In the genomic region with DNA sequence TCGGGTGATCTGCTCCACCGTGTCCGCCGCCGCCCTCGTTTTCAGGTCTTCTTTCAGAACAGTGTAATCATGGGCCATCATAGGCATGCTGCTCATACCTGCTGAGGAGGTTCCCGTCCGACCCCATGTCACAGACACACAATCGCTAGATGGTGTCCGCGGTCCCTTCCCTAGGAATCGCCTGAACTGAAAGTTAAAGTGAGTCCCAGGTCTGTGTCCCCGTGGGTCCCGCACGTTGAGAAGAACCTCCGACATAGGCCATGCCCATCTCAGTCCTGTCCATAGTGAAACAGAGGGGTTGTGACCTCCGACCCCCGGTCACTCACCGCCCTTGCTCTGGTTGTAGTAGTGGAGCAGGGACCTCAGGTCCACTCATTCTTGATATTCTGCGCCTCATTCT, we compare ENCODE assay signal across 17 mouse cellular contexts. TPM values are rescaled to one million over a fixed set of nuclear protein-coding genes. Genes with fewer than 3 reads are reported as not detected.
DNase-seq lines count a peak whose midpoint lies in the region; ATAC-seq and TF ChIP-seq lines count a peak whose summit lies in the region.
"Had no signal": no experiment of that assay in that cellular context is flagged by ENCODE, and none has a peak within 500 bp of the region (broad histone marks: within the 10 kb centered on the region; RNA-seq: fewer than 3 reads in every experiment).

No protein-coding gene starts in this region.

- intact Hi-C loops in heart, postnatal 25 days (cut with DNase I) = no loop called here

- H3K4me2 ChIP-seq in heart, postnatal 0 days (ENCODE audit: low read depth, low read length) = peak overlapping the region; percentile 3; the same call in 1 of the 2 replicates
- 0 out of 2 replicates have a peak overlapping the region, but pooled peaks have one; percentile 17 for H3K4me2 ChIP-seq in midbrain, embryonic 14.5 days (ENCODE audit: low read length)
- H3K4me2 ChIP-seq in kidney, embryonic 14.5 days (replicated peaks; ENCODE audit: low read depth, low read length) = no peak overlapping the region
- H3K4me2 ChIP-seq: embryonic facial prominence, embryonic 15.5 days; intestine, embryonic 15.5 days had no signal

- DNase-seq in heart, postnatal 0 days (ENCODE audit: low spot score) = no peak
- no peak for DNase-seq in heart, postnatal 25 days (ENCODE audit: low spot score)
- peak; percentile 1 for DNase-seq in NIH3T3 (ENCODE audit: low read depth)
- no peak for DNase-seq in hindbrain, embryonic 10.5 days (ENCODE audit: low spot score)
- no peak for DNase-seq in midbrain, embryonic 14.5 days
- DNase-seq in spleen, adult 12 weeks (ENCODE audit: low spot score) = no peak
- no peak for DNase-seq in spleen, postnatal 10 days (ENCODE audit: low spot score in 2 of 2)
- DNase-seq: adrenal gland, postnatal 14 days; cerebellum, postnatal 25 days; gastrocnemius, postnatal 25 days; kidney, postnatal 25 days; liver had no signal

- no peak for TF ChIP-seq EP300 in heart, postnatal 0 days (IDR thresholded peaks at IDR 0.05; ENCODE audit: low read depth)

- H3K36me3 ChIP-seq in heart, postnatal 0 days (replicated peaks; ENCODE audit: control insufficient read depth, insufficient read depth, low read length) = no peaks in the 10 kb centered on the region
- no peaks in the 10 kb centered on the region for H3K36me3 ChIP-seq in hindbrain, embryonic 10.5 days
- no peaks in the 10 kb centered on the region for H3K36me3 ChIP-seq in midbrain, embryonic 14.5 days (ENCODE audit: control insufficient read depth, insufficient read depth, low read length)
- no peaks in the 10 kb centered on the region for H3K36me3 ChIP-seq in kidney, embryonic 14.5 days (ENCODE audit: control insufficient read depth, insufficient read depth, low read length)
- H3K36me3 ChIP-seq: embryonic facial prominence, embryonic 15.5 days; intestine, embryonic 15.5 days had no signal

- H3K9ac ChIP-seq in heart, postnatal 0 days (replicated peaks; ENCODE audit: low read depth, low read length) = no peak overlapping the region
- no peak overlapping the region for H3K9ac ChIP-seq in midbrain, embryonic 14.5 days (replicated peaks; ENCODE audit: low read length)
- H3K9ac ChIP-seq in kidney, embryonic 14.5 days (ENCODE audit: low read depth, low read length) = no peak overlapping the region
- H3K9ac ChIP-seq: embryonic facial prominence, embryonic 15.5 days; intestine, embryonic 15.5 days had no signal

- ATAC-seq in heart, postnatal 0 days (ENCODE audit: insufficient read depth, low read depth) = no peak
- ATAC-seq in midbrain, embryonic 14.5 days (ENCODE audit: low FRiP score, low TSS enrichment) = no peak
- no peak for ATAC-seq in kidney, embryonic 14.5 days (ENCODE audit: low FRiP score, low TSS enrichment)
- ATAC-seq: forebrain, embryonic 16.5 days; intestine, embryonic 15.5 days; lung, postnatal 0 days had no signal

- WGBS in heart, postnatal 0 days = 5% methylated on average over 20 of the region's 20 CpGs
- 2% methylated on average over 20 of the region's 20 CpGs for WGBS in hindbrain, embryonic 10.5 days
- 3% methylated on average over 20 of the region's 20 CpGs for WGBS in midbrain, embryonic 14.5 days
- 3% methylated on average over 20 of the region's 20 CpGs for WGBS in kidney, embryonic 14.5 days

- H3K9me3 ChIP-seq in heart, postnatal 0 days (replicated peaks; ENCODE audit: control insufficient read depth, low read length) = no peaks in the 10 kb centered on the region
- no peaks in the 10 kb centered on the region for H3K9me3 ChIP-seq in hindbrain, embryonic 10.5 days
- no peaks in the 10 kb centered on the region for H3K9me3 ChIP-seq in midbrain, embryonic 14.5 days (ENCODE audit: control insufficient read depth, low read length)
- no peaks in the 10 kb centered on the region for H3K9me3 ChIP-seq in kidney, embryonic 14.5 days (ENCODE audit: control insufficient read depth, low read length)
- H3K9me3 ChIP-seq: embryonic facial prominence, embryonic 15.5 days; intestine, embryonic 15.5 days had no signal

- peaks cover 51% of the 10 kb centered on the region for H3K27me3 ChIP-seq in heart, postnatal 0 days (ENCODE audit: control insufficient read depth, insufficient read depth, low read length)
- peaks cover 96% of the 10 kb centered on the region for H3K27me3 ChIP-seq in hindbrain, embryonic 10.5 days (ENCODE audit: insufficient read depth, poor library complexity, severe bottlenecking)
- peaks cover 36% of the 10 kb centered on the region for H3K27me3 ChIP-seq in midbrain, embryonic 14.5 days (ENCODE audit: control insufficient read depth, insufficient read depth, low read length)
- H3K27me3 ChIP-seq in kidney, embryonic 14.5 days (ENCODE audit: control insufficient read depth, insufficient read depth, low read length) = peaks cover 71% of the 10 kb centered on the region

- H3K4me3 ChIP-seq in heart, postnatal 0 days (ENCODE audit: low read depth, low read length) = peak overlapping the region; percentile 25; the same call in 1 of the 2 replicates
- peak overlapping the region; percentile 29 for H3K4me3 ChIP-seq in hindbrain, embryonic 10.5 days
- no peak overlapping the region for H3K4me3 ChIP-seq in midbrain, embryonic 14.5 days (replicated peaks; ENCODE audit: low read depth, low read length)
- no peak overlapping the region for H3K4me3 ChIP-seq in kidney, embryonic 14.5 days (ENCODE audit: low read length)
- H3K4me3 ChIP-seq: embryonic facial prominence, embryonic 15.5 days; intestine, embryonic 15.5 days had no signal

- no peaks in the 10 kb centered on the region for H3K4me1 ChIP-seq in heart, postnatal 0 days (ENCODE audit: control insufficient read depth, insufficient read depth)
- H3K4me1 ChIP-seq in hindbrain, embryonic 10.5 days (replicated peaks) = peaks cover 9% of the 10 kb centered on the region
- no peaks in the 10 kb centered on the region for H3K4me1 ChIP-seq in midbrain, embryonic 14.5 days (ENCODE audit: control insufficient read depth, insufficient read depth, low read length)
- H3K4me1 ChIP-seq in kidney, embryonic 14.5 days (ENCODE audit: control insufficient read depth, insufficient read depth, low read length) = no peaks in the 10 kb centered on the region
- H3K4me1 ChIP-seq: intestine, embryonic 15.5 days had no signal

- no peak for TF ChIP-seq CTCF in heart, postnatal 0 days (IDR thresholded peaks at IDR 0.05; ENCODE audit: low read depth)

- H3K27ac ChIP-seq in heart, postnatal 0 days (ENCODE audit: low read depth) = no peak overlapping the region
- H3K27ac ChIP-seq in hindbrain, embryonic 10.5 days = no peak overlapping the region
- no peak overlapping the region for H3K27ac ChIP-seq in midbrain, embryonic 14.5 days (replicated peaks; ENCODE audit: low read depth, low read length)
- H3K27ac ChIP-seq in kidney, embryonic 14.5 days (ENCODE audit: low read depth, low read length) = no peak overlapping the region
- H3K27ac ChIP-seq: embryonic facial prominence, embryonic 15.5 days; intestine, embryonic 15.5 days had no signal

RNA-seq across cellular contexts. Expression of a gene that starts 25.5 kb away (rescaled TPM):
- total RNA-seq in heart, postnatal 0 days (2014; rRNA removed; ENCODE audit: low replicate concordance) = not detected in 2 replicates
- polyA plus RNA-seq in heart, postnatal 0 days (2015; fragmentation: Nextera tagmentation; extraction: Ambion mirVana) = not detected in 2 replicates
- total RNA-seq in heart, postnatal 25 days (2021) = not detected
- not detected in 2 replicates for polyA plus RNA-seq in hindbrain, embryonic 10.5 days (2016; fragmentation: Nextera tagmentation; extraction: Ambion mirVana)
- polyA plus RNA-seq in midbrain, embryonic 14.5 days (2014; fragmentation: Nextera tagmentation; extraction: Ambion mirVana) = not detected in 2 replicates
- polyA plus RNA-seq in kidney, embryonic 14.5 days (2014; fragmentation: Nextera tagmentation; extraction: Ambion mirVana) = not detected in 2 replicates
- total RNA-seq: gastrocnemius, postnatal 25 days had no signal
- polyA plus RNA-seq: embryonic facial prominence, embryonic 15.5 days; forebrain, embryonic 16.5 days had no signal

RNA-seq across cellular contexts. Expression of a gene that starts 42.3 kb away (rescaled TPM):
- 5.5 and 28.3 TPM in 2 replicates for total RNA-seq in heart, postnatal 0 days (2014; rRNA removed; ENCODE audit: low replicate concordance)
- polyA plus RNA-seq in heart, postnatal 0 days (2015; fragmentation: Nextera tagmentation; extraction: Ambion mirVana) = 89.0 and 97.8 TPM in 2 replicates
- total RNA-seq in heart, postnatal 25 days (2021) = 10 to 100 TPM; 35.9 to 36.8 TPM
- 98.6 and 110 TPM in 2 replicates for polyA plus RNA-seq in hindbrain, embryonic 10.5 days (2016; fragmentation: Nextera tagmentation; extraction: Ambion mirVana)
- 136 and 164 TPM in 2 replicates for polyA plus RNA-seq in midbrain, embryonic 14.5 days (2014; fragmentation: Nextera tagmentation; extraction: Ambion mirVana)
- polyA plus RNA-seq in kidney, embryonic 14.5 days (2014; fragmentation: Nextera tagmentation; extraction: Ambion mirVana) = 120 and 163 TPM in 2 replicates

RNA-seq across cellular contexts. Expression of a gene that starts 47.2 kb away (rescaled TPM):
- total RNA-seq in heart, postnatal 0 days (2014; rRNA removed; ENCODE audit: low replicate concordance) = not detected in 2 replicates
- polyA plus RNA-seq in heart, postnatal 0 days (2015; fragmentation: Nextera tagmentation; extraction: Ambion mirVana) = not detected in 2 replicates
- total RNA-seq in heart, postnatal 25 days (2021) = not detected
- 0.22 TPM in 1 of 2 replicates, not detected in the other for polyA plus RNA-seq in hindbrain, embryonic 10.5 days (2016; fragmentation: Nextera tagmentation; extraction: Ambion mirVana)
- polyA plus RNA-seq in midbrain, embryonic 14.5 days (2014; fragmentation: Nextera tagmentation; extraction: Ambion mirVana) = not detected in 2 replicates
- not detected in 2 replicates for polyA plus RNA-seq in kidney, embryonic 14.5 days (2014; fragmentation: Nextera tagmentation; extraction: Ambion mirVana)
- total RNA-seq: adrenal gland, postnatal 14 days; gastrocnemius, postnatal 25 days had no signal
- polyA plus RNA-seq: embryonic facial prominence, embryonic 15.5 days; forebrain, embryonic 16.5 days had no signal

RNA-seq across cellular contexts. Expression of a gene that starts 56.5 kb away (rescaled TPM):
- total RNA-seq in heart, postnatal 0 days (2014; rRNA removed; ENCODE audit: low replicate concordance) = 7.4 and 14.3 TPM in 2 replicates
- 4.8 and 5.1 TPM in 2 replicates for polyA plus RNA-seq in heart, postnatal 0 days (2015; fragmentation: Nextera tagmentation; extraction: Ambion mirVana)
- total RNA-seq in heart, postnatal 25 days (2021) = 1 to 10 TPM; 5.7 to 7.0 TPM
- 21.1 and 23.8 TPM in 2 replicates for polyA plus RNA-seq in hindbrain, embryonic 10.5 days (2016; fragmentation: Nextera tagmentation; extraction: Ambion mirVana)
- 18.3 and 21.7 TPM in 2 replicates for polyA plus RNA-seq in midbrain, embryonic 14.5 days (2014; fragmentation: Nextera tagmentation; extraction: Ambion mirVana)
- polyA plus RNA-seq in kidney, embryonic 14.5 days (2014; fragmentation: Nextera tagmentation; extraction: Ambion mirVana) = 11.5 and 16.7 TPM in 2 replicates

Comparison
In these comparisons a context has a peak if more than half of its experiments do, and no peak if none do; other contexts are left out.
1. H3K4me3 ChIP-seq: peak in heart, postnatal 0 days (single experiment) and hindbrain, embryonic 10.5 days (single experiment); none in midbrain, embryonic 14.5 days (single experiment) and kidney, embryonic 14.5 days (single experiment).